Comparison of ENCODE assay signal across 10 mouse cellular contexts in the genomic region with DNA sequence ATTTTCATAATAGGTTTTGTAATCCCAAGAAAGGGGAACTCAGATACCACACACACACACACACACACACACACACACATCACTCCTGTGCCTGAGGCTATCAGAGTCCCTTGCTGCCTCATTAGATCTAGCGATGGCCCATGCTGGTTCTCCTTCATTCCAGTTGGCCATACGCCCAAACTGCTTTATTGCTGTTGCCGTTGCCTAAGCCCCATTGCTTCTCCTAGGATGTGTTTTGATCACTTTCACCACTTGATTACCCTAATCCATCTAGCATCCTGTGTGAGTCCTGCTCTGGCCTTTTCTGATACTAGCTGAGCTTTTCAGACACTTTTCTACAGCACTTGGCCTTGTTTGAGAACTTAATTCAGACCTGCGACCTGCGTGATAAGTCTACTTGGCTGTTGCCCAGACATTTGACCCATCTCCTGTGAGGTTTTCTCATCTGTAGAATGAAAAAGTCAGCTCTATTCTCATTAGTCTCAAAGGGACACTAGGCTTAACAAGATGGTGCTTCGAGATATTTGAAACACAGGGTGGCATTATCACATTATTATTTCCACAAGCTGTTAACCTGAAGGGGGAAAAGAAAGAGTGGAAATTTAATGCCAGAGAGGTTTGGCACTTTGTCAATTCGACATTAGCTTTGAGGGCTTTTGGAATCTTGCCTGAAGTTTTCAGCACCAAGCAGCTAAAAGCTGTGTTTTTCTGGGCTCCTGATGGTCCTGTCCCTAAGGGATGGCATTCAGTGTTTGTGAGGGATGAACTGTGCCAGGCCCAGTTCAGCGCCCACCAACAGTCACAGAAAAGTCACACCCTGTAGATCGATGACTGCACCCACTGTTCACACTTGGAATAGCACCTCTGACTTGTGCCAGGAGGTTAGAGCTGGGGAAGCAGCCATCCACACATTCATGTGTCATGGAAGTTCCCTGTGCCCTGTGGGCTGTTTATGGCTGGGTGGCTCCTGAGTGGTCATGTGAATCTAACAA. TPM values are rescaled to one million over a fixed set of nuclear protein-coding genes. Genes with fewer than 3 reads are reported as not detected.
DNase-seq lines count a peak whose midpoint lies in the region; ATAC-seq and TF ChIP-seq lines count a peak whose summit lies in the region.
"Had no signal": no experiment of that assay in that cellular context is flagged by ENCODE, and none has a peak within 500 bp of the region (broad histone marks: within the 10 kb centered on the region; RNA-seq: fewer than 3 reads in every experiment).

No protein-coding gene starts in this region.

- H3K9me3 ChIP-seq in liver, postnatal 0 days (ENCODE audit: low read length), result no peaks in the 10 kb centered on the region
- H3K9me3 ChIP-seq: kidney, embryonic 15.5 days had no signal

- no peak for TF ChIP-seq CTCF in liver, postnatal 0 days (IDR thresholded peaks at IDR 0.05; ENCODE audit: low read depth)

- no peak for TF ChIP-seq EP300 in liver, postnatal 0 days (IDR thresholded peaks at IDR 0.05; ENCODE audit: low read depth)

- H3K4me3 ChIP-seq in liver, postnatal 0 days (ENCODE audit: low read depth, low read length), result no peak overlapping the region
- H3K4me3 ChIP-seq: kidney, embryonic 15.5 days had no signal

- H3K9ac ChIP-seq in liver, postnatal 0 days (replicated peaks), result no peak overlapping the region
- H3K9ac ChIP-seq: kidney, embryonic 15.5 days had no signal

- no peaks in the 10 kb centered on the region for H3K36me3 ChIP-seq in liver, postnatal 0 days (replicated peaks; ENCODE audit: insufficient read depth, low read length)
- H3K36me3 ChIP-seq: kidney, embryonic 15.5 days had no signal

- no peak overlapping the region for H3K27ac ChIP-seq in liver, postnatal 0 days (ENCODE audit: low read depth)
- H3K27ac ChIP-seq: kidney, embryonic 15.5 days had no signal

- no peak overlapping the region for H3K4me2 ChIP-seq in liver, postnatal 0 days (ENCODE audit: low read depth, low read length)
- H3K4me2 ChIP-seq: kidney, embryonic 15.5 days had no signal

- no peaks in the 10 kb centered on the region for H3K27me3 ChIP-seq in liver, postnatal 0 days (ENCODE audit: insufficient read depth, low read length)
- H3K27me3 ChIP-seq: kidney, embryonic 15.5 days had no signal

- 69% methylated on average over 9 of the region's 9 CpGs for WGBS in liver, postnatal 0 days (ENCODE audit: insufficient replicate concordance)

- no peaks in the 10 kb centered on the region for H3K4me1 ChIP-seq in liver, postnatal 0 days (ENCODE audit: insufficient read depth)
- H3K4me1 ChIP-seq: kidney, embryonic 15.5 days had no signal

- ATAC-seq in liver, postnatal 0 days, result no peak

- DNase-seq in cerebellum, postnatal 25 days, result peak; percentile 11 to 36
- no peak for DNase-seq in cerebellum, adult 11-12 months
- DNase-seq in layer of hippocampus, adult 11-12 months (ENCODE audit: low spot score), result peak; percentile 21
- DNase-seq in layer of hippocampus, adult 9-10 months (ENCODE audit: low spot score), result no peak
- peak; percentile 60 for DNase-seq in brain, adult 2 months (ENCODE audit: low read depth, low spot score)
- DNase-seq in layer of hippocampus, postnatal 14 days (ENCODE audit: low spot score in 2 of 2), result peak; percentile 58 to 82
- DNase-seq in liver, postnatal 0 days, result no peak
- no peak for DNase-seq in urinary bladder, postnatal 25 days (ENCODE audit: low spot score)
- DNase-seq: adrenal gland, adult 2 months had no signal

RNA-seq across cellular contexts. Expression of a gene that starts 7.1 kb away (rescaled TPM):
- 100 to 1,000 TPM; 300 to 309 TPM for total RNA-seq in layer of hippocampus, postnatal 14 days (2021)
- 2.3 and 2.7 TPM in 2 replicates for polyA plus RNA-seq in liver, postnatal 0 days (2015; fragmentation: Nextera tagmentation; extraction: Ambion mirVana)

Comparison
In these comparisons a context has a peak if more than half of its experiments do, and no peak if none do; other contexts are left out.
1. DNase-seq: peak in cerebellum, postnatal 25 days (2 of 2), layer of hippocampus, adult 11-12 months (single experiment), brain, adult 2 months (single experiment) and layer of hippocampus, postnatal 14 days (2 of 2); none in cerebellum, adult 11-12 months (single experiment), layer of hippocampus, adult 9-10 months (single experiment), liver, postnatal 0 days (single experiment) and urinary bladder, postnatal 25 days (single experiment).